Mouse (Mus musculus): ENCODE measurements at regions not wholly inside any gene's neighbourhood (a gene's known extent, or its start where the extent isn't known, plus 50 kb on each side); places are given as distances from the start of the nearest gene placed in this dataset.

GRCm38 (mm10) chr6:31217641-31218138 is 180.8 kb upstream of the Mkln1 start:
- no peak for ATAC-seq
- Histone ChIP-seq H3K27me3 (ENCODE audit: control insufficient read depth, insufficient read depth, low read depth, low read length) (peaks cover 11% of the 10 kb centered on the region), H3K4me1 (ENCODE audit: control insufficient read depth, insufficient read depth, low read length) (peaks cover 30% of the 10 kb centered on the region), H3K27ac (ENCODE audit: low read length) (no peak overlapping the region), H3K9ac (ENCODE audit: low read depth, low read length) (peak overlapping the region; percentile 54), H3K9me3 (replicated peaks; ENCODE audit: control insufficient read depth, low read length, poor library complexity, severe bottlenecking) (no peaks in the 10 kb centered on the region), H3K4me2 (ENCODE audit: low read length) (peak overlapping the region; percentile 92), H3K4me3 (ENCODE audit: low read depth, low read length) (peak overlapping the region; percentile 63), H3K36me3 (ENCODE audit: control insufficient read depth, insufficient read depth, low read length) (no peaks in the 10 kb centered on the region)
- under 1% methylated on average over 25 of the region's 25 CpGs for WGBS

GRCm38 (mm10) chr6:31218139-31218750 is 180.3 kb upstream of the Mkln1 start:
- H3K4me3 ChIP-seq (ENCODE audit: low read depth, low read length) = peak overlapping the region; percentile 63
- H3K4me1 ChIP-seq (ENCODE audit: control insufficient read depth, insufficient read depth, low read length) = peaks cover 30% of the 10 kb centered on the region
- peaks cover 11% of the 10 kb centered on the region for H3K27me3 ChIP-seq (ENCODE audit: control insufficient read depth, insufficient read depth, low read depth, low read length)
- no peaks in the 10 kb centered on the region for H3K9me3 ChIP-seq (replicated peaks; ENCODE audit: control insufficient read depth, low read length, poor library complexity, severe bottlenecking)
- peak overlapping the region; percentile 92 for H3K4me2 ChIP-seq (ENCODE audit: low read length)
- 0 out of 2 replicates have a peak, but pooled peaks have one; percentile 14 for ATAC-seq
- no peaks in the 10 kb centered on the region for H3K36me3 ChIP-seq (ENCODE audit: control insufficient read depth, insufficient read depth, low read length)
- peak overlapping the region; percentile 49 for H3K9ac ChIP-seq (ENCODE audit: low read depth, low read length)
- no peak overlapping the region for H3K27ac ChIP-seq (ENCODE audit: low read length)
- WGBS = under 1% methylated on average over 40 of the region's 40 CpGs

GRCm38 (mm10) chr6:31218880-31219279 is 179.7 kb upstream of the Mkln1 start:
- H3K4me1 ChIP-seq (ENCODE audit: control insufficient read depth, insufficient read depth, low read length) = peaks cover 30% of the 10 kb centered on the region
- H3K9ac ChIP-seq (ENCODE audit: low read depth, low read length) = 0 out of 2 replicates have a peak overlapping the region, but pooled peaks have one; percentile 49
- WGBS = 29% methylated on average over 8 of the region's 8 CpGs
- peak overlapping the region; percentile 92 for H3K4me2 ChIP-seq (ENCODE audit: low read length)
- no peak overlapping the region for H3K27ac ChIP-seq (ENCODE audit: low read length)
- H3K9me3 ChIP-seq (replicated peaks; ENCODE audit: control insufficient read depth, low read length, poor library complexity, severe bottlenecking) = no peaks in the 10 kb centered on the region
- no peak for ATAC-seq
- peak overlapping the region; percentile 63 for H3K4me3 ChIP-seq (ENCODE audit: low read depth, low read length)
- peaks cover 11% of the 10 kb centered on the region for H3K27me3 ChIP-seq (ENCODE audit: control insufficient read depth, insufficient read depth, low read depth, low read length)
- H3K36me3 ChIP-seq (ENCODE audit: control insufficient read depth, insufficient read depth, low read length) = no peaks in the 10 kb centered on the region

- Histone ChIP-seq H3K27me3 (ENCODE audit: control insufficient read depth, insufficient read depth, low read depth, low read length) (peaks cover 11% of the 10 kb centered on the region), H3K4me1 (ENCODE audit: control insufficient read depth, insufficient read depth, low read length) (peaks cover 30% of the 10 kb centered on the region), H3K4me2 (ENCODE audit: low read length) (peak overlapping the region; percentile 89), H3K36me3 (ENCODE audit: control insufficient read depth, insufficient read depth, low read length) (no peaks in the 10 kb centered on the region), H3K9ac (ENCODE audit: low read depth, low read length) (peak overlapping the region; percentile 68), H3K9me3 (replicated peaks; ENCODE audit: control insufficient read depth, low read length, poor library complexity, severe bottlenecking) (no peaks in the 10 kb centered on the region), H3K4me3 (ENCODE audit: low read depth, low read length) (peak overlapping the region; percentile 45), H3K27ac (ENCODE audit: low read length) (no peak overlapping the region)
- 19% methylated on average over 3 of the region's 3 CpGs for WGBS
- ATAC-seq = no peak
Measured at GRCm38 (mm10) chr6:31219736-31220135, 178.8 kb upstream of the Mkln1 start.

- Histone ChIP-seq H3K27me3 (ENCODE audit: control insufficient read depth, insufficient read depth, low read depth, low read length) (peaks cover 11% of the 10 kb centered on the region), H3K9ac (ENCODE audit: low read depth, low read length) (peak overlapping the region; percentile 68), H3K4me2 (ENCODE audit: low read length) (peak overlapping the region; percentile 89), H3K9me3 (replicated peaks; ENCODE audit: control insufficient read depth, low read length, poor library complexity, severe bottlenecking) (no peaks in the 10 kb centered on the region), H3K36me3 (ENCODE audit: control insufficient read depth, insufficient read depth, low read length) (no peaks in the 10 kb centered on the region), H3K4me1 (ENCODE audit: control insufficient read depth, insufficient read depth, low read length) (peaks cover 30% of the 10 kb centered on the region), H3K4me3 (ENCODE audit: low read depth, low read length) (peak overlapping the region; percentile 45), H3K27ac (ENCODE audit: low read length) (no peak overlapping the region)
- no peak for ATAC-seq
- 2% methylated on average over 30 of the region's 30 CpGs for WGBS
Measured at GRCm38 (mm10) chr6:31220184-31220931, 178.2 kb upstream of the Mkln1 start.

- Histone ChIP-seq H3K9me3 (replicated peaks; ENCODE audit: control insufficient read depth, low read length, poor library complexity, severe bottlenecking) (no peaks in the 10 kb centered on the region), H3K4me1 (ENCODE audit: control insufficient read depth, insufficient read depth, low read length) (peaks cover 30% of the 10 kb centered on the region), H3K36me3 (ENCODE audit: control insufficient read depth, insufficient read depth, low read length) (no peaks in the 10 kb centered on the region), H3K4me2 (ENCODE audit: low read length) (peak overlapping the region; percentile 42), H3K27ac (ENCODE audit: low read length) (no peak overlapping the region), H3K9ac (ENCODE audit: low read depth, low read length) (no peak overlapping the region), H3K4me3 (ENCODE audit: low read depth, low read length) (peak overlapping the region; percentile 11; the same call in 1 of the 2 replicates), H3K27me3 (ENCODE audit: control insufficient read depth, insufficient read depth, low read depth, low read length) (peaks cover 11% of the 10 kb centered on the region)
- ATAC-seq = no peak; the same call in 1 of the 2 replicates
- 11% methylated on average over 10 of the region's 10 CpGs for WGBS
Measured at GRCm38 (mm10) chr6:31221490-31221889, 177.0 kb upstream of the Mkln1 start.

GRCm38 (mm10) chr6:31222024-31222579 is 176.4 kb upstream of the Mkln1 start:
- no peak overlapping the region for H3K27ac ChIP-seq (ENCODE audit: low read length)

GRCm38 (mm10) chr6:31227406-31227805 is 171.1 kb upstream of the Mkln1 start:
- no peaks in the 10 kb centered on the region for H3K4me1 ChIP-seq (ENCODE audit: control insufficient read depth, insufficient read depth, low read length)
- no peak overlapping the region for H3K27ac ChIP-seq (ENCODE audit: low read length)
- H3K36me3 ChIP-seq (ENCODE audit: control insufficient read depth, insufficient read depth, low read length) = no peaks in the 10 kb centered on the region
- no peak overlapping the region for H3K4me3 ChIP-seq (ENCODE audit: low read depth, low read length)
- WGBS = 34% methylated on average over 5 of the region's 5 CpGs
- H3K9ac ChIP-seq (ENCODE audit: low read depth, low read length) = no peak overlapping the region
- ATAC-seq = no peak
- H3K9me3 ChIP-seq (replicated peaks; ENCODE audit: control insufficient read depth, low read length, poor library complexity, severe bottlenecking) = no peaks in the 10 kb centered on the region
- no peak overlapping the region for H3K4me2 ChIP-seq (ENCODE audit: low read length)
- H3K27me3 ChIP-seq (ENCODE audit: control insufficient read depth, insufficient read depth, low read depth, low read length) = no peaks in the 10 kb centered on the region

More at GRCm38 (mm10) chr6:31222024-31222579, 176.4 kb upstream of the Mkln1 start:
- no peak overlapping the region for H3K9ac ChIP-seq (ENCODE audit: low read depth, low read length)
- H3K4me2 ChIP-seq (ENCODE audit: low read length) = peak overlapping the region; percentile 42; the same call in 1 of the 2 replicates
- H3K9me3 ChIP-seq (replicated peaks; ENCODE audit: control insufficient read depth, low read length, poor library complexity, severe bottlenecking) = no peaks in the 10 kb centered on the region
- H3K36me3 ChIP-seq (ENCODE audit: control insufficient read depth, insufficient read depth, low read length) = no peaks in the 10 kb centered on the region
- no peak overlapping the region for H3K4me3 ChIP-seq (ENCODE audit: low read depth, low read length)
- H3K4me1 ChIP-seq (ENCODE audit: control insufficient read depth, insufficient read depth, low read length) = peaks cover 30% of the 10 kb centered on the region
- H3K27me3 ChIP-seq (ENCODE audit: control insufficient read depth, insufficient read depth, low read depth, low read length) = peaks cover 11% of the 10 kb centered on the region
- 69% methylated on average over 6 of the region's 6 CpGs for WGBS
- ATAC-seq = no peak

All from midbrain, embryonic 16.5 days (tissue).